16 mouse cellular contexts compared by ENCODE assay signal in the genomic region with DNA sequence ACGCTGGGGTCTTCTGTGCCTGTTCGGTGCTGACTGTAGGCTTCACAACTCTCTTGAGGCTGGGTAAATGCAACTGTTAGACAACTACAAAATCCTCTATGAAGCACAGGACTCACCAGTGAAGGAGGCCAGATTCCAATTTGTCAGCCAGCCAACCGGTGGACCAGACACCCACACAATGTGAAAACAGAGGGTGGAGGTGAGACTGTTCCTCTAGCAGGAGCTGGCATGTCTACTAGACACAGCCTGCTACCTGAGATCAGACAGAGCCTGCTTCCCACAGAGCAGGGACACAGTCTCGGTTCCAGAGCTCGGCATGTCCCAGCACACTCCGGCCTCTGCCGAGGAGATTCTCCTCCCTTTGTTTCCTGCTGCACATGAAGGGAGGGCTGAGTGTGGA.
DNase-seq lines count a peak whose midpoint lies in the region; ATAC-seq lines count a peak whose summit lies in the region.
"Had no signal": no experiment of that assay in that cellular context is flagged by ENCODE, and none has a peak within 500 bp of the region (broad histone marks: within the 10 kb centered on the region; RNA-seq: fewer than 3 reads in every experiment).

No protein-coding gene starts in this region.

- H3K9me3 ChIP-seq in embryonic facial prominence, embryonic 14.5 days (ENCODE audit: control insufficient read depth, low read length) = no peaks in the 10 kb centered on the region
- H3K9me3 ChIP-seq in midbrain, embryonic 13.5 days = no peaks in the 10 kb centered on the region

- no peak overlapping the region for H3K4me3 ChIP-seq in embryonic facial prominence, embryonic 14.5 days (ENCODE audit: low read depth, low read length)
- H3K4me3 ChIP-seq in midbrain, embryonic 13.5 days (replicated peaks) = no peak overlapping the region
- H3K4me3 ChIP-seq: heart, adult 2 months had no signal

- H3K4me2 ChIP-seq in embryonic facial prominence, embryonic 14.5 days (ENCODE audit: low read depth, low read length) = no peak overlapping the region
- no peak overlapping the region for H3K4me2 ChIP-seq in midbrain, embryonic 13.5 days (replicated peaks)

- H3K27me3 ChIP-seq in embryonic facial prominence, embryonic 14.5 days (replicated peaks; ENCODE audit: control insufficient read depth, insufficient read depth, low read length) = no peaks in the 10 kb centered on the region
- no peaks in the 10 kb centered on the region for H3K27me3 ChIP-seq in midbrain, embryonic 13.5 days

- ATAC-seq in embryonic facial prominence, embryonic 14.5 days (ENCODE audit: low read depth) = peak; percentile 63
- ATAC-seq in midbrain, embryonic 13.5 days = no peak
- ATAC-seq in erythroid progenitor cell, adult 5-6 weeks (replicated peaks; ENCODE audit: low FRiP score, poor library complexity, severe bottlenecking) = no peak
- ATAC-seq: forebrain, postnatal 0 days had no signal

- H3K27ac ChIP-seq in embryonic facial prominence, embryonic 14.5 days (replicated peaks; ENCODE audit: low read depth, low read length) = peak overlapping the region; percentile 8; the same call in 1 of the 2 replicates
- H3K27ac ChIP-seq in midbrain, embryonic 13.5 days = no peak overlapping the region
- H3K27ac ChIP-seq: heart, adult 2 months had no signal

- H3K4me1 ChIP-seq in embryonic facial prominence, embryonic 14.5 days (ENCODE audit: control insufficient read depth, insufficient read depth, low read length) = peaks cover 6% of the 10 kb centered on the region; the same call in 1 of the 2 replicates
- no peaks in the 10 kb centered on the region for H3K4me1 ChIP-seq in midbrain, embryonic 13.5 days (replicated peaks)

- H3K36me3 ChIP-seq in embryonic facial prominence, embryonic 14.5 days (ENCODE audit: control insufficient read depth, insufficient read depth, low read length) = no peaks in the 10 kb centered on the region
- H3K36me3 ChIP-seq in midbrain, embryonic 13.5 days = no peaks in the 10 kb centered on the region

- peak; percentile 36 to 39 for DNase-seq in left cerebral cortex, postnatal 36 days (ENCODE audit: low spot score in 2 of 2)
- no peak for DNase-seq in left cerebral cortex, adult 11 months (ENCODE audit: low spot score)
- DNase-seq in cerebellum, adult 11 months = peak; percentile 77
- peak; percentile 73 for DNase-seq in cerebellum, adult 8-10 months
- no peak for DNase-seq in embryonic facial prominence, embryonic 14.5 days (ENCODE audit: low spot score)
- no peak for DNase-seq in spleen, postnatal 14 days (ENCODE audit: low spot score in 2 of 2)
- DNase-seq: adrenal gland, postnatal 36 days; embryo, embryonic 11 days; forebrain, postnatal 0 days; heart, adult 2 months; kidney, adult 9 months; layer of hippocampus, postnatal 36 days; lung, adult 18-20 months; thymus, postnatal 14 days had no signal

- H3K9ac ChIP-seq in embryonic facial prominence, embryonic 14.5 days (ENCODE audit: low read depth, low read length) = no peak overlapping the region
- H3K9ac ChIP-seq in midbrain, embryonic 13.5 days (replicated peaks) = no peak overlapping the region
- H3K9ac ChIP-seq: forebrain, postnatal 0 days had no signal

- intact Hi-C loops in left cerebral cortex, postnatal 36 days (cut with DNase I) = no loop called here

- 53% methylated on average over 7 of the region's 7 CpGs for WGBS in embryonic facial prominence, embryonic 14.5 days
- WGBS in midbrain, embryonic 13.5 days = 85% methylated on average over 7 of the region's 7 CpGs

Comparison
In these comparisons a context has a peak if more than half of its experiments do, and no peak if none do; other contexts are left out.
1. DNase-seq: peak in left cerebral cortex, postnatal 36 days (2 of 2), cerebellum, adult 11 months (single experiment) and cerebellum, adult 8-10 months (single experiment); none in left cerebral cortex, adult 11 months (single experiment), embryonic facial prominence, embryonic 14.5 days (single experiment) and spleen, postnatal 14 days (0 of 2).